Mouse (Mus musculus): ENCODE measurements at regions not wholly inside any gene's neighbourhood (a gene's known extent, or its start where the extent isn't known, plus 50 kb on each side); places are given as distances from the start of the nearest gene placed in this dataset.

DNA sequence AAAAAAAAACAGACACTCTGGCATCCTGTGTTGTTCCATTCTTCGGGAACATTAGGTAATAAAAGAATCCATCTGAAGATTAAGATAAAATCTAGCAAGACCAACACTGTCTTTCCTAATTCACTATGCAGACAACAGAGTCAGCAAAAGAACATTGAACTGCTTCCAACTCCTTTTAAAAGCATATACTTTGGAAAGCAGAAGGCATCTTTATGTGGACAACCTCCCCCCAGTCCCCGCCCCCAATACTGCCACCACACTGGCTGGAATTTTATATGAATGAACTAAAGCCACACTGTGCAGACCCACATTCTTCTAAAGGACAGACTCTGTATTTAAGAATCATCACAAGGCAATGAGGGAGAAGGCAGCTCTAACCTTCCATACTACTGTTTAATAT, 176.7 kb upstream of the Sema3a start:
- no peaks in the 10 kb centered on the region for H3K27me3 ChIP-seq (ENCODE audit: control insufficient read depth, insufficient read depth, low read length)
- H3K4me3 ChIP-seq (replicated peaks; ENCODE audit: low read length), result no peak overlapping the region
- H3K27ac ChIP-seq (ENCODE audit: low read length), result no peak overlapping the region
- no peaks in the 10 kb centered on the region for H3K36me3 ChIP-seq (ENCODE audit: control insufficient read depth, insufficient read depth, low read length)
- H3K9me3 ChIP-seq (replicated peaks; ENCODE audit: control insufficient read depth, low read length), result no peaks in the 10 kb centered on the region
- WGBS, result 70% methylated on average over 2 of the region's 2 CpGs
- no peak for ATAC-seq (ENCODE audit: insufficient read depth, low FRiP score)
- H3K4me1 ChIP-seq (ENCODE audit: control insufficient read depth, insufficient read depth, low read length), result peaks cover 5% of the 10 kb centered on the region; the same call in 1 of the 2 replicates
- no peak overlapping the region for H3K9ac ChIP-seq (ENCODE audit: low read length)
- no peak overlapping the region for H3K4me2 ChIP-seq (ENCODE audit: low read depth, low read length)

DNA sequence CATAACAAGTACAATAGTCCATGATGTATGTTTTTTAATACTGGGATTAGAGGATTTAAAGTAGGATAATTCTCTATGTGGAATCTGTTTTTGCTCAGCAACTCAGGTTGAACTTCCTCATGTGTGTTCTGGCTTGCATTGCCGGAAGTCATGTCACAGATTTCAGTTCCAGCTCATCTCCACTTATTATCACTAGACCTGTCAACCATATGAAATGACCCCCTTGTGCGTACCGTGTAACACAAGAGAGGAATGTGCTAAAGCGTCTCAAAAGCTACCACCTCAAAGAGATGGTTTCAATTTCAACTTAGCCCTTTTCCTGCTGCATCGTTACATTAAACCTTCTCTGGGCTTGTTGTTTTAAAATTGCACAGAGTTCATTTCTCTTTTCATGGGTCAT, 154.2 kb upstream of the Sema3a start:
- 65% methylated on average over 5 of the region's 5 CpGs for WGBS
- ATAC-seq (ENCODE audit: insufficient read depth, low FRiP score), result no peak
- H3K4me3 ChIP-seq (replicated peaks; ENCODE audit: low read length), result no peak overlapping the region
- no peak overlapping the region for H3K27ac ChIP-seq (ENCODE audit: low read length)
- no peak overlapping the region for H3K4me2 ChIP-seq (ENCODE audit: low read depth, low read length)
- no peaks in the 10 kb centered on the region for H3K9me3 ChIP-seq (replicated peaks; ENCODE audit: control insufficient read depth, low read length)
- H3K9ac ChIP-seq (ENCODE audit: low read length), result no peak overlapping the region
- no peaks in the 10 kb centered on the region for H3K36me3 ChIP-seq (ENCODE audit: control insufficient read depth, insufficient read depth, low read length)
- H3K4me1 ChIP-seq (ENCODE audit: control insufficient read depth, insufficient read depth, low read length), result no peaks in the 10 kb centered on the region
- H3K27me3 ChIP-seq (ENCODE audit: control insufficient read depth, insufficient read depth, low read length), result no peaks in the 10 kb centered on the region

DNA sequence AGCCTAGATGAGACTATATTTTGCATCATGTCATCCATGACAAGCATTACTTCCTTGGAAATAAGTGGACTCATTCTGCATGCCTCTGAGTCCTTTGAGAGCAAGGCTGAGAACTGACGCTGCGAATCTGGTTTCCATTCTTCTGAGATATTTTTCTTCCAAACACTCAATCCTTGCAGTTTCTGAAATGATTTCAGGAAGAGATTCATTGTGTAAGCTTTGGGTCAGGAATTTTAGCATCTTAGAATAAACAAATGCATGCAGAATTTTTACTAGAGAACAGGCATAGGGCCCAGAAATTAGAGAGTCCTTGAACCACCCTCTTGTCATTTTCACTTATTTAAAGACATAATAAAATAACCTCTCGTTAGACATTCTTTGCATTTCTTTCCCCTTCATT, 151.5 kb upstream of the Sema3a start:
- H3K9me3 ChIP-seq (replicated peaks; ENCODE audit: control insufficient read depth, low read length), result no peaks in the 10 kb centered on the region
- no peaks in the 10 kb centered on the region for H3K36me3 ChIP-seq (ENCODE audit: control insufficient read depth, insufficient read depth, low read length)
- H3K9ac ChIP-seq (ENCODE audit: low read length), result no peak overlapping the region
- WGBS, result 57% methylated on average over 3 of the region's 3 CpGs
- no peaks in the 10 kb centered on the region for H3K27me3 ChIP-seq (ENCODE audit: control insufficient read depth, insufficient read depth, low read length)
- no peak for ATAC-seq (ENCODE audit: insufficient read depth, low FRiP score)
- no peaks in the 10 kb centered on the region for H3K4me1 ChIP-seq (ENCODE audit: control insufficient read depth, insufficient read depth, low read length)
- H3K4me3 ChIP-seq (replicated peaks; ENCODE audit: low read length), result no peak overlapping the region
- H3K4me2 ChIP-seq (ENCODE audit: low read depth, low read length), result no peak overlapping the region
- H3K27ac ChIP-seq (ENCODE audit: low read length), result no peak overlapping the region

DNA sequence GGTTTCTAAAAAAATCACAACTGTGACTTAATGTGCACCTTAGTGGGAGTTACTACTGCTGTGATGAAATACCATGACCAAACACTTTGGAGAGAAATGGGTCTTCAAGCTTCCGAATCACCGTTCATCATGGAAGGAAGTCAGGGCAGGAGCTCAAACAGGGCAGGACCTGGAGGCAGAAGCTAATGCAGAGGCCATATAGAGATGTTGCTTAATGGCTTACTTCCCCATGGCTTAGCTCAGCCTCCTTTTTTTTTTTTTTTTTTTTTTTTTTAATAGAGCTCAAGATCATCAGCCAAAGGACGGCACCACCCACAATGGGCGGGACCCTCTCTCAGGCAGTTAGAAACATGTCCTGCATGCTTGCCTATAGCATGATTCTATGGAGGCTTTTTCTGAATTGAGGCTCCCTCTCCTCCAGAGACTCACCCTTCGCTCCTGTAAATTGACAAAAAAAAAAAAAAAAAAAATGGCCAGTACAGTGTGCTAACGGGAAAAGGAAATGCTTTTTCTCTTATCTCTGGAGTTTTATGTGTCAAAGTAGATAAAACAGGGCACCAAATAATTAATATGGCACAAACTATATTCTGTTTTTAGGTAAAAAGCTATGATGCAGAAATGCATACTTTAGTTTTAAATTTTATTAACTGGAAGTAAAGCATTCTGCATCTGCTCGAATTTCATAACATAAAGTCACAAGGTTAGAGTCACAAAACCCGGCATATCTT, 149.0 kb upstream of the Sema3a start:
- 75% methylated on average over 8 of the region's 8 CpGs for WGBS
- no peak for ATAC-seq (ENCODE audit: insufficient read depth, low FRiP score)
- no peaks in the 10 kb centered on the region for H3K27me3 ChIP-seq (ENCODE audit: control insufficient read depth, insufficient read depth, low read length)

DNA sequence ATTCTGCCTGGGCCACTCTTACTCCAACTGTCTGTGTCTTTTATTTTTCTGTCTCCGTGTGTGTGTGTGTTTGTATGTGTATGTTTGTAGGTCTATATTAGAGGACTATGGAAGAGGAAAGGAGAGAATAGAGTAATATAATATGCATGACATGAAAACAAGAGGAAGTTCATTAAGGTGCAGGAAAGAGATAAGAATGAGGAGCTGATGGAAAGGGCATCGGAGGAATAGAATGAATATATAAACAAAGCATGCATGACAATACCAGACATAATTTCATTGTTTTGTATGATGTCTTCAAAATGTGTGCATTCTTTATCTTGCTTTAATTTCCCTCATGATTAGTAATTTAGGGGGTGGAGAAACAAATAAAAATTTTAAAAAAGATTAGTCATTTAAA, 147.3 kb upstream of the Sema3a start:
- Histone ChIP-seq H3K36me3 (ENCODE audit: control insufficient read depth, insufficient read depth, low read length) (no peaks in the 10 kb centered on the region), H3K27ac (ENCODE audit: low read length) (no peak overlapping the region), H3K4me3 (replicated peaks; ENCODE audit: low read length) (no peak overlapping the region), H3K9ac (ENCODE audit: low read length) (no peak overlapping the region), H3K9me3 (replicated peaks; ENCODE audit: control insufficient read depth, low read length) (no peaks in the 10 kb centered on the region), H3K4me1 (ENCODE audit: control insufficient read depth, insufficient read depth, low read length) (no peaks in the 10 kb centered on the region), H3K4me2 (ENCODE audit: low read depth, low read length) (no peak overlapping the region), H3K27me3 (ENCODE audit: control insufficient read depth, insufficient read depth, low read length) (no peaks in the 10 kb centered on the region)
- no peak for ATAC-seq (ENCODE audit: insufficient read depth, low FRiP score)
- 64% methylated on average over 2 of the region's 2 CpGs for WGBS

More for the DNA sequence above, 149.0 kb upstream of the Sema3a start:
- Histone ChIP-seq H3K4me1 (ENCODE audit: control insufficient read depth, insufficient read depth, low read length) (no peaks in the 10 kb centered on the region), H3K9ac (ENCODE audit: low read length) (no peak overlapping the region), H3K4me2 (ENCODE audit: low read depth, low read length) (no peak overlapping the region), H3K27ac (ENCODE audit: low read length) (no peak overlapping the region), H3K9me3 (replicated peaks; ENCODE audit: control insufficient read depth, low read length) (no peaks in the 10 kb centered on the region), H3K4me3 (replicated peaks; ENCODE audit: low read length) (no peak overlapping the region), H3K36me3 (ENCODE audit: control insufficient read depth, insufficient read depth, low read length) (no peaks in the 10 kb centered on the region)

DNA sequence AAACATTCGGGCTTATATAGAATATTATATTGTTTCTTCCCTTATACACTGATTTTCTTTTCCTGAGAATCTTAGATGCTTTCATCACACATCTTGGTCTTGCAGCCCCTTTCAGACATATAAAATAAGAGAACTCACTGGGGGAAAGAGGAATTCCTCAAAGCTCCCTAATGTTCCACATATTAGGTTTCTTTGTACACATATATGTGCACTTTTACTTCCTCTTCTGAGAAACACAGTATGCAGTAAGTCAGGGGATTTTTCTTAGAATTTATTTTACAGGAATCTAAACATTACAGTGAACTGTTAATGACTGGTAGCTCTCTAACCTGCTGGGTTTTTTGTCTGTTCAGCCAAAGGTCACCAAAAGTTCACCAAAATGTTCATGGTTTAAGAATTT, 131.4 kb upstream of the Sema3a start:
- 91% methylated on average over 1 of the region's 1 CpGs for WGBS

DNA sequence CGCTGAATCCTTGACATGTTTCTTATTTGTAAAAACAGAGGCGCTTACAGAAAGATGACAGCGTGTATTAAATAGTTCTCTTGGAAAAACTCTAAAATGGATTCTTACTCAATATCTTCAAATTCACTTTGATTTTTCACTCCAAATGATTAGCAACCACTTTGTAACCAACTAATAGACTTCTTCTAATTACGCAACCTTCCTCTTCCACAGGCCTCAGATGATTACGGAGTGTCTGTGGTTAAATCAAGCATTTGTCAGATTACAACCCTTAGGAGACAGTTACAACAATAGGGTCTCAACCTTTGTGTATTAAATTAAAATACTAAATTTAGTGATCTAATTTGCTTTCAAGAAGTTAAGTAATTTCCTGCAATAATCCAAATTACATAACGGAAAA, 127.8 kb upstream of the Sema3a start:
- Histone ChIP-seq H3K4me3 (replicated peaks; ENCODE audit: low read length) (no peak overlapping the region), H3K27me3 (ENCODE audit: control insufficient read depth, insufficient read depth, low read length) (no peaks in the 10 kb centered on the region), H3K27ac (ENCODE audit: low read length) (no peak overlapping the region), H3K4me2 (ENCODE audit: low read depth, low read length) (no peak overlapping the region), H3K4me1 (ENCODE audit: control insufficient read depth, insufficient read depth, low read length) (no peaks in the 10 kb centered on the region), H3K9me3 (replicated peaks; ENCODE audit: control insufficient read depth, low read length) (no peaks in the 10 kb centered on the region), H3K36me3 (ENCODE audit: control insufficient read depth, insufficient read depth, low read length) (no peaks in the 10 kb centered on the region), H3K9ac (ENCODE audit: low read length) (no peak overlapping the region)
- ATAC-seq (ENCODE audit: insufficient read depth, low FRiP score), result no peak
- 88% methylated on average over 6 of the region's 6 CpGs for WGBS

More for the DNA sequence above, 131.4 kb upstream of the Sema3a start:
- H3K9ac ChIP-seq (ENCODE audit: low read length), result no peak overlapping the region
- H3K27me3 ChIP-seq (ENCODE audit: control insufficient read depth, insufficient read depth, low read length), result no peaks in the 10 kb centered on the region
- no peaks in the 10 kb centered on the region for H3K36me3 ChIP-seq (ENCODE audit: control insufficient read depth, insufficient read depth, low read length)
- no peak overlapping the region for H3K4me3 ChIP-seq (replicated peaks; ENCODE audit: low read length)
- ATAC-seq (ENCODE audit: insufficient read depth, low FRiP score), result no peak
- no peak overlapping the region for H3K27ac ChIP-seq (ENCODE audit: low read length)
- no peaks in the 10 kb centered on the region for H3K4me1 ChIP-seq (ENCODE audit: control insufficient read depth, insufficient read depth, low read length)
- H3K4me2 ChIP-seq (ENCODE audit: low read depth, low read length), result no peak overlapping the region
- no peaks in the 10 kb centered on the region for H3K9me3 ChIP-seq (replicated peaks; ENCODE audit: control insufficient read depth, low read length)

DNA sequence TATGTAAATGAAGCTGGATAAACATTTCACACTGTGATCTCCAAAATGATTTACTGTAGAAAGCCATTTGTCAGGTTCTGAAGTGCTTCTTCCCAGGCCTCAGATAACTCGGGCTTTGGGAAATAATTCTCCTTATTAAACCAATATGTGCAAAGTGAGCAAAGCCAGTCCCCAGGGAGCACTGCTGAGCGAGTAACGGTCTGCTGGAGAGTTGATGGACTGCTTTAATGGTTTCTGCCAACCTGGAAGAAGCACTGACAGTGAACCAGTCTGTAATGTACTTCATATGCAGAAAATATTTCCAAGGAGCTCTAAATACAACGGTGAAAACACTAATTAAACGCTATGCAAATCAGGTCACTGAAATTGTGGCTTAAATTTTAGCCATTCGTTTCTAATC, 118.1 kb upstream of the Sema3a start:
- no peaks in the 10 kb centered on the region for H3K36me3 ChIP-seq (ENCODE audit: control insufficient read depth, insufficient read depth, low read length)
- no peaks in the 10 kb centered on the region for H3K4me1 ChIP-seq (ENCODE audit: control insufficient read depth, insufficient read depth, low read length)
- no peak for ATAC-seq (ENCODE audit: insufficient read depth, low FRiP score)
- H3K4me3 ChIP-seq (replicated peaks; ENCODE audit: low read length), result no peak overlapping the region
- H3K9ac ChIP-seq (ENCODE audit: low read length), result no peak overlapping the region
- WGBS, result 70% methylated on average over 6 of the region's 6 CpGs
- H3K4me2 ChIP-seq (ENCODE audit: low read depth, low read length), result no peak overlapping the region
- no peak overlapping the region for H3K27ac ChIP-seq (ENCODE audit: low read length)
- H3K27me3 ChIP-seq (ENCODE audit: control insufficient read depth, insufficient read depth, low read length), result no peaks in the 10 kb centered on the region
- no peaks in the 10 kb centered on the region for H3K9me3 ChIP-seq (replicated peaks; ENCODE audit: control insufficient read depth, low read length)

- Histone ChIP-seq H3K9me3 (replicated peaks; ENCODE audit: control insufficient read depth, low read length) (no peaks in the 10 kb centered on the region), H3K27ac (ENCODE audit: low read length) (no peak overlapping the region), H3K36me3 (ENCODE audit: control insufficient read depth, insufficient read depth, low read length) (no peaks in the 10 kb centered on the region), H3K4me3 (replicated peaks; ENCODE audit: low read length) (no peak overlapping the region), H3K27me3 (ENCODE audit: control insufficient read depth, insufficient read depth, low read length) (no peaks in the 10 kb centered on the region), H3K9ac (ENCODE audit: low read length) (no peak overlapping the region), H3K4me1 (ENCODE audit: control insufficient read depth, insufficient read depth, low read length) (no peaks in the 10 kb centered on the region), H3K4me2 (ENCODE audit: low read depth, low read length) (no peak overlapping the region)
- 55% methylated on average over 3 of the region's 3 CpGs for WGBS
- ATAC-seq (ENCODE audit: insufficient read depth, low FRiP score), result no peak
Observed at GRCm38 (mm10) chr5:13022270-13022669, 102.9 kb upstream of the Sema3a start.
